Mouse (Mus musculus): ENCODE measurements around the gene Galns. TPM values are rescaled to one million over a fixed set of nuclear protein-coding genes. Genes with fewer than 3 reads are reported as not detected.
A peak's percentile ranks its signal among the peaks of the same experiment; 100 is the strongest.

Galns gene
- polyA plus RNA-seq, 1 experiment from 2014 or later: 8.0 TPM

- Histone ChIP-seq H3K4me2 (peak overlapping the region; percentile 55), H3K9ac (peak overlapping the region; percentile 31), H3K36me3 (0 out of 2 replicates have a peak, but pooled peaks cover 6% of the 10 kb centered on the region), H3K4me1 (replicated peaks) (peaks cover 8% of the 10 kb centered on the region), H3K9me3 (replicated peaks) (no peaks in the 10 kb centered on the region), H3K4me3 (peak overlapping the region; percentile 23), H3K27ac (no peak overlapping the region), H3K27me3 (no peaks in the 10 kb centered on the region)
- no peak for ATAC-seq (replicated peaks; ENCODE audit: insufficient number of reproducible peaks, insufficient read depth, low FRiP score, low read depth)
- WGBS: 54% methylated on average over 22 of the region's 22 CpGs
These were observed 19.4 kb upstream of the Galns start for GRCm38 (mm10) chr8:122630696-122631095.

GRCm38 (mm10) chr8:122629388-122629787, 18.1 kb upstream of the Galns start:
- no peak overlapping the region for H3K4me2 ChIP-seq
- 60% methylated on average over 10 of the region's 10 CpGs for WGBS
- H3K9me3 ChIP-seq (replicated peaks): no peaks in the 10 kb centered on the region
- H3K9ac ChIP-seq: no peak overlapping the region
- H3K27me3 ChIP-seq: no peaks in the 10 kb centered on the region
- H3K36me3 ChIP-seq: 0 out of 2 replicates have a peak, but pooled peaks cover 3% of the 10 kb centered on the region
- ATAC-seq (replicated peaks; ENCODE audit: insufficient number of reproducible peaks, insufficient read depth, low FRiP score, low read depth): no peak
- H3K27ac ChIP-seq: no peak overlapping the region
- no peak overlapping the region for H3K4me3 ChIP-seq
- peaks cover 6% of the 10 kb centered on the region; the same call in 1 of the 2 replicates for H3K4me1 ChIP-seq (replicated peaks)

GRCm38 (mm10) chr8:122626896-122627295, 15.6 kb upstream of the Galns start:
- 69% methylated on average over 2 of the region's 2 CpGs for WGBS
- peaks cover 6% of the 10 kb centered on the region; the same call in 1 of the 2 replicates for H3K4me1 ChIP-seq (replicated peaks)
- no peak overlapping the region for H3K4me2 ChIP-seq
- no peak for ATAC-seq (replicated peaks; ENCODE audit: insufficient number of reproducible peaks, insufficient read depth, low FRiP score, low read depth)
- no peaks in the 10 kb centered on the region for H3K27me3 ChIP-seq
- no peak overlapping the region for H3K4me3 ChIP-seq
- H3K36me3 ChIP-seq: no peaks in the 10 kb centered on the region
- no peak overlapping the region for H3K9ac ChIP-seq
- no peak overlapping the region for H3K27ac ChIP-seq
- no peaks in the 10 kb centered on the region for H3K9me3 ChIP-seq (replicated peaks)

- Histone ChIP-seq H3K27ac (no peak overlapping the region), H3K27me3 (no peaks in the 10 kb centered on the region), H3K4me3 (no peak overlapping the region), H3K4me1 (replicated peaks) (peaks cover 6% of the 10 kb centered on the region; the same call in 1 of the 2 replicates), H3K36me3 (no peaks in the 10 kb centered on the region), H3K9me3 (replicated peaks) (no peaks in the 10 kb centered on the region), H3K9ac (no peak overlapping the region), H3K4me2 (no peak overlapping the region)
- 74% methylated on average over 9 of the region's 9 CpGs for WGBS
- no peak for ATAC-seq (replicated peaks; ENCODE audit: insufficient number of reproducible peaks, insufficient read depth, low FRiP score, low read depth)
These were observed 14.5 kb upstream of the Galns start for GRCm38 (mm10) chr8:122625811-122626210.

GRCm38 (mm10) chr8:122624653-122625052, 13.4 kb upstream of the Galns start:
- Histone ChIP-seq H3K9ac (no peak overlapping the region), H3K9me3 (replicated peaks) (no peaks in the 10 kb centered on the region), H3K36me3 (no peaks in the 10 kb centered on the region), H3K4me2 (no peak overlapping the region), H3K4me3 (no peak overlapping the region), H3K27me3 (no peaks in the 10 kb centered on the region), H3K27ac (no peak overlapping the region), H3K4me1 (replicated peaks) (no peaks in the 10 kb centered on the region)
- ATAC-seq (replicated peaks; ENCODE audit: insufficient number of reproducible peaks, insufficient read depth, low FRiP score, low read depth): no peak
- 74% methylated on average over 5 of the region's 5 CpGs for WGBS

GRCm38 (mm10) chr8:122623844-122624642, 12.8 kb upstream of the Galns start:
- H3K4me2 ChIP-seq: no peak overlapping the region
- H3K27ac ChIP-seq: no peak overlapping the region
- H3K4me1 ChIP-seq (replicated peaks): no peaks in the 10 kb centered on the region
- H3K9me3 ChIP-seq (replicated peaks): no peaks in the 10 kb centered on the region
- H3K36me3 ChIP-seq: no peaks in the 10 kb centered on the region
- no peaks in the 10 kb centered on the region for H3K27me3 ChIP-seq
- 0 out of 2 replicates have a peak, but pooled peaks have one; percentile 14 for ATAC-seq (replicated peaks; ENCODE audit: insufficient number of reproducible peaks, insufficient read depth, low FRiP score, low read depth)
- no peak overlapping the region for H3K4me3 ChIP-seq
- no peak overlapping the region for H3K9ac ChIP-seq
- 82% methylated on average over 17 of the region's 17 CpGs for WGBS

GRCm38 (mm10) chr8:122622727-122623126, 11.5 kb upstream of the Galns start, which contains the start of gene Pabpn1l:
Gene Pabpn1l (minus strand): TSS chr8:122622739.
- H3K9ac ChIP-seq: no peak within 1 kb of the TSS
- no peak within 1 kb of the TSS for H3K4me2 ChIP-seq
- WGBS: 70% methylated on average over 6 of the region's 6 CpGs
- no peak for ATAC-seq (replicated peaks; ENCODE audit: insufficient number of reproducible peaks, insufficient read depth, low FRiP score, low read depth)
- no peak within 1 kb of the TSS for H3K27ac ChIP-seq
- H3K4me1 ChIP-seq (replicated peaks): peaks cover 3% of the 10 kb centered on the region
- no peaks in the 10 kb centered on the region for H3K27me3 ChIP-seq
- no peak within 1 kb of the TSS for H3K4me3 ChIP-seq
- no peaks in the 10 kb centered on the region for H3K36me3 ChIP-seq
- H3K9me3 ChIP-seq (replicated peaks): no peaks in the 10 kb centered on the region

GRCm38 (mm10) chr8:122620446-122620845, 9.2 kb upstream of the Galns start:
- ATAC-seq (replicated peaks; ENCODE audit: insufficient number of reproducible peaks, insufficient read depth, low FRiP score, low read depth): no peak
- Histone ChIP-seq H3K27me3 (no peaks in the 10 kb centered on the region), H3K4me3 (no peak overlapping the region)

GRCm38 (mm10) chr8:122618660-122619378, 7.6 kb upstream of the Galns start:
- Histone ChIP-seq H3K4me1 (replicated peaks) (peaks cover 13% of the 10 kb centered on the region), H3K4me2 (no peak overlapping the region), H3K9ac (no peak overlapping the region), H3K27ac (no peak overlapping the region), H3K9me3 (replicated peaks) (no peaks in the 10 kb centered on the region), H3K36me3 (0 out of 2 replicates have a peak, but pooled peaks cover 3% of the 10 kb centered on the region), H3K4me3 (no peak overlapping the region), H3K27me3 (no peaks in the 10 kb centered on the region)
- no peak for ATAC-seq (replicated peaks; ENCODE audit: insufficient number of reproducible peaks, insufficient read depth, low FRiP score, low read depth)
- WGBS: 67% methylated on average over 6 of the region's 6 CpGs

More at GRCm38 (mm10) chr8:122620446-122620845, 9.2 kb upstream of the Galns start:
- Histone ChIP-seq H3K36me3 (no peaks in the 10 kb centered on the region), H3K27ac (no peak overlapping the region), H3K9ac (no peak overlapping the region), H3K9me3 (replicated peaks) (no peaks in the 10 kb centered on the region), H3K4me1 (replicated peaks) (peaks cover 13% of the 10 kb centered on the region), H3K4me2 (no peak overlapping the region)
- WGBS: 29% methylated on average over 5 of the region's 5 CpGs

- Histone ChIP-seq H3K27ac (no peak overlapping the region), H3K4me1 (replicated peaks) (peaks cover 13% of the 10 kb centered on the region)
- WGBS: 28% methylated on average over 6 of the region's 7 CpGs
These were observed 6.8 kb upstream of the Galns start for GRCm38 (mm10) chr8:122617947-122618546.

More at GRCm38 (mm10) chr8:122617947-122618546, 6.8 kb upstream of the Galns start:
- H3K36me3 ChIP-seq: 0 out of 2 replicates have a peak, but pooled peaks cover 3% of the 10 kb centered on the region
- no peak overlapping the region for H3K4me3 ChIP-seq
- no peak overlapping the region for H3K4me2 ChIP-seq
- H3K27me3 ChIP-seq: no peaks in the 10 kb centered on the region
- no peak overlapping the region for H3K9ac ChIP-seq
- no peak for ATAC-seq (replicated peaks; ENCODE audit: insufficient number of reproducible peaks, insufficient read depth, low FRiP score, low read depth)
- no peaks in the 10 kb centered on the region for H3K9me3 ChIP-seq (replicated peaks)
